Mouse (Mus musculus) kidney, postnatal 10 days (tissue): ENCODE measurements around the gene Astn2.
A peak's percentile ranks its signal among the peaks of the same experiment; 100 is the strongest.

Experiments used
- DNase-seq: peaks from one replicate; pipeline ENCODE4 v3.0.0; 2021; ENCODE audit warnings: mixed read lengths

Astn2 gene

GRCm38 (mm10) chr4:65508101-65508500, 896.3 kb downstream of the Astn2 start:
- peak; percentile 59 for DNase-seq

GRCm38 (mm10) chr4:65506870-65507269, 897.5 kb downstream of the Astn2 start:
- no peak for DNase-seq

GRCm38 (mm10) chr4:65496463-65496834, 908.0 kb downstream of the Astn2 start:
- DNase-seq: peak; percentile 92

- DNase-seq: no peak
Observed at GRCm38 (mm10) chr4:65495705-65496462, 908.5 kb downstream of the Astn2 start.

GRCm38 (mm10) chr4:65491541-65491940, 912.9 kb downstream of the Astn2 start:
- peak; percentile 24 for DNase-seq

GRCm38 (mm10) chr4:65489711-65490110, 914.7 kb downstream of the Astn2 start:
- peak; percentile 44 for DNase-seq

- peak; percentile 6 for DNase-seq
Observed at GRCm38 (mm10) chr4:65481632-65482031, 922.8 kb downstream of the Astn2 start.

- DNase-seq: peak; percentile 21
Observed at GRCm38 (mm10) chr4:65477106-65477505, 927.3 kb downstream of the Astn2 start.

GRCm38 (mm10) chr4:65475925-65476560, 928.4 kb downstream of the Astn2 start:
- no peak for DNase-seq

GRCm38 (mm10) chr4:65473141-65473540, 931.3 kb downstream of the Astn2 start:
- DNase-seq: no peak

- DNase-seq: no peak
Observed at GRCm38 (mm10) chr4:65449171-65449570, 955.2 kb downstream of the Astn2 start.

GRCm38 (mm10) chr4:65441746-65442145, 962.7 kb downstream of the Astn2 start:
- DNase-seq: peak; percentile 14

- peak; percentile 40 for DNase-seq
Observed at GRCm38 (mm10) chr4:65430804-65431203, 973.6 kb downstream of the Astn2 start.

GRCm38 (mm10) chr4:65427480-65427879, 976.9 kb downstream of the Astn2 start:
- peak; percentile 31 for DNase-seq

- peak; percentile 26 for DNase-seq
Observed at GRCm38 (mm10) chr4:65426437-65426836, 978.0 kb downstream of the Astn2 start.

- DNase-seq: no peak
Observed at GRCm38 (mm10) chr4:65423068-65423625, 981.3 kb downstream of the Astn2 start.

- DNase-seq: no peak
Observed at GRCm38 (mm10) chr4:65421272-65421671, 983.1 kb downstream of the Astn2 start.

GRCm38 (mm10) chr4:65420511-65420931, 983.9 kb downstream of the Astn2 start:
- peak; percentile 92 for DNase-seq

- no peak for DNase-seq
Observed at GRCm38 (mm10) chr4:65415507-65415906, 988.9 kb downstream of the Astn2 start.

GRCm38 (mm10) chr4:65402836-65403634, 1001.4 kb downstream of the Astn2 start:
- peak; percentile 49 for DNase-seq

GRCm38 (mm10) chr4:65402286-65402685, 1002.1 kb downstream of the Astn2 start:
- no peak for DNase-seq

GRCm38 (mm10) chr4:65399457-65399856, 1005.0 kb downstream of the Astn2 start:
- DNase-seq: no peak

- DNase-seq: no peak
Observed at GRCm38 (mm10) chr4:65396806-65397205, 1007.6 kb downstream of the Astn2 start.
